In genomic region chr6:66535966-66536365, GRCm38 (mm10) we compare ENCODE assay signal across 9 mouse cellular contexts. TPM values are rescaled to one million over a fixed set of nuclear protein-coding genes. Genes with fewer than 3 reads are reported as not detected.
DNase-seq lines count a peak whose midpoint lies in the region; ATAC-seq and TF ChIP-seq lines count a peak whose summit lies in the region.
"Had no signal": no experiment of that assay in that cellular context is flagged by ENCODE, and none has a peak within 500 bp of the region (broad histone marks: within the 10 kb centered on the region; RNA-seq: fewer than 3 reads in every experiment).

No protein-coding gene starts in this region.

- ATAC-seq in forebrain, embryonic 15.5 days (replicated peaks) = no peak

- H3K4me2 ChIP-seq in CH12.LX (ENCODE audit: insufficient read depth, low read depth, poor library complexity, severe bottlenecking) = peak overlapping the region; percentile 98; the same call in 1 of the 2 replicates
- H3K4me2 ChIP-seq in forebrain, embryonic 15.5 days (replicated peaks) = peak overlapping the region; percentile 80

- peak overlapping the region; percentile 90 for H3K27ac ChIP-seq in heart, embryonic 10.5 days
- H3K27ac ChIP-seq in CH12.LX (ENCODE audit: insufficient read depth, low read depth) = peak overlapping the region; percentile 73; the same call in 1 of the 2 replicates
- no peak overlapping the region for H3K27ac ChIP-seq in forebrain, embryonic 15.5 days (replicated peaks)
- H3K27ac ChIP-seq in macrophage = peak overlapping the region; percentile 62

- H3K4me3 ChIP-seq in heart, embryonic 10.5 days = peak overlapping the region; percentile 80
- H3K4me3 ChIP-seq in CH12.LX (replicated peaks in 1 of 3; ENCODE audit: low read depth in 2 of 3, low read length in 2 of 3, poor library complexity in 1 of 3) (peak overlapping the region; percentile 80 to 92 (median 82)), macrophage (ENCODE audit: inconsistent target) (peak overlapping the region; percentile 69)
- H3K4me3 ChIP-seq in forebrain, embryonic 15.5 days = peak overlapping the region; percentile 67

- in situ Hi-C loops in CH12.LX (cut with MboI; ENCODE audit: low pct_ligation_motif_present, low pct_unique_long_range_greater_than_20kb, low sequenced_read_pairs) = loop anchor here (25.0 kb wide), 1 partner anchor 874 kb away; the partner anchor contains the start of gene Ndnf

- H3K79me2 ChIP-seq in CH12.LX (replicated peaks; ENCODE audit: control insufficient read depth, extremely low read depth, insufficient read depth, poor library complexity, severe bottlenecking) (peaks cover 21% of the 10 kb centered on the region), macrophage (ENCODE audit: inconsistent target) (peaks cover 27% of the 10 kb centered on the region)

- peaks cover 10% of the 10 kb centered on the region for H3K4me1 ChIP-seq in heart, embryonic 10.5 days
- peaks cover 0 to 12% of the 10 kb centered on the region in 2 experiments; a peak in 2 of 4 replicates for H3K4me1 ChIP-seq in CH12.LX (ENCODE audit: control insufficient read depth in 1 of 2, insufficient read depth in 2 of 2)
- H3K4me1 ChIP-seq in forebrain, embryonic 15.5 days = peaks cover 18% of the 10 kb centered on the region

- WGBS in heart, embryonic 10.5 days = 14% methylated on average over 7 of the region's 7 CpGs
- 14% methylated on average over 7 of the region's 7 CpGs for WGBS in forebrain, embryonic 15.5 days
- 15% methylated on average over 7 of the region's 7 CpGs for WGBS in macrophage (ENCODE audit: missing documents)

- no peak for TF ChIP-seq POLR2A in CH12.LX (IDR thresholded peaks at IDR 0.05; ENCODE audit: low read depth, low read length)

- peaks cover 25% of the 10 kb centered on the region for H3K36me3 ChIP-seq in heart, embryonic 10.5 days
- H3K36me3 ChIP-seq in CH12.LX (replicated peaks in 1 of 2; ENCODE audit: control insufficient read depth in 1 of 2, insufficient read depth in 1 of 2, low read length in 1 of 2) = peaks cover 10 to 23% of the 10 kb centered on the region in 2 experiments
- H3K36me3 ChIP-seq in forebrain, embryonic 15.5 days = peaks cover 10% of the 10 kb centered on the region; the same call in 1 of the 2 replicates
- H3K36me3 ChIP-seq in macrophage (ENCODE audit: inconsistent target) = 0 out of 2 replicates have a peak, but pooled peaks cover 5% of the 10 kb centered on the region

- H3K27me3 ChIP-seq in heart, embryonic 10.5 days (ENCODE audit: insufficient read depth, poor library complexity, severe bottlenecking) = no peaks in the 10 kb centered on the region
- no peaks in the 10 kb centered on the region for H3K27me3 ChIP-seq in CH12.LX (replicated peaks)
- H3K27me3 ChIP-seq in forebrain, embryonic 15.5 days = no peaks in the 10 kb centered on the region

- dilution Hi-C loops in CH12.LX (cut with MboI; ENCODE audit: extremely low pct_ligation_motif_present, extremely low pct_unique_long_range_greater_than_20kb, low sequenced_read_pairs) = no loop called here

- no peak for TF ChIP-seq EP300 in CH12.LX (IDR thresholded peaks at IDR 0.05; ENCODE audit: low read length)

- TF ChIP-seq RAD21 in CH12.LX (IDR thresholded peaks at IDR 0.05; ENCODE audit: low read depth, low read length) = no peak

- TF ChIP-seq CTCF in CH12.LX (conservative IDR thresholded peaks at IDR 0.05 in 1 of 2, IDR thresholded peaks at IDR 0.05 in 1 of 2; ENCODE audit: low read depth in 2 of 2, low read length in 2 of 2) = no peak

- no peaks in the 10 kb centered on the region for H3K9me3 ChIP-seq in heart, embryonic 10.5 days
- H3K9me3 ChIP-seq in CH12.LX (replicated peaks; ENCODE audit: low read length) = no peaks in the 10 kb centered on the region
- H3K9me3 ChIP-seq in forebrain, embryonic 15.5 days = no peaks in the 10 kb centered on the region

- DNase-seq in heart, embryonic 10.5 days (ENCODE audit: low spot score) = no peak
- DNase-seq in heart, adult 9 months (ENCODE audit: low spot score in 2 of 2) = no peak
- no peak for DNase-seq in CH12.LX (ENCODE audit: extremely low read depth)
- no peak for DNase-seq in ovary, adult 18-20 months (ENCODE audit: low spot score)
- no peak for DNase-seq in adrenal gland, postnatal 14 days
- DNase-seq in layer of hippocampus, postnatal 14 days (ENCODE audit: low spot score in 2 of 2) = no peak
- DNase-seq: lung, postnatal 36 days had no signal

- peak overlapping the region; percentile 41 for H3K9ac ChIP-seq in CH12.LX (ENCODE audit: insufficient read depth, low read depth)
- H3K9ac ChIP-seq in forebrain, embryonic 15.5 days (replicated peaks) = peak overlapping the region; percentile 61

TF ChIP-seq in CH12.LX, 34 proteins besides CTCF, POLR2A, EP300 and RAD21:
- peak; percentile 30; the same call in 1 of the 2 replicates for TF ChIP-seq BHLHE40 (IDR thresholded peaks at IDR 0.05; ENCODE audit: low read depth, low read length)
- TF ChIP-seq SIN3A (IDR thresholded peaks at IDR 0.05; ENCODE audit: low read length) = peak; percentile 57; the same call in 1 of the 2 replicates
- TF ChIP-seq USF2 (conservative IDR thresholded peaks at IDR 0.05; ENCODE audit: low read depth, low read length) = no peak

RNA-seq across cellular contexts. Expression of gene Mad2l1, which starts 0.8 kb away (rescaled TPM):
- 88.9 and 115 TPM in 2 replicates for polyA plus RNA-seq in heart, embryonic 10.5 days (2016; fragmentation: Nextera tagmentation; extraction: Ambion mirVana)
- total RNA-seq in CH12.LX (2012; rRNA removed) (54.3 and 68.5 TPM in 2 replicates), CH12.LX (2014; rRNA removed) (160 and 168 TPM in 2 replicates)
- polyA plus RNA-seq in CH12.LX (2012; ENCODE audit: insufficient read length, low read depth) (128 and 131 TPM in 2 replicates), macrophage (2018) (8.4 to 27.7 TPM (median 26.6 TPM) in 3 replicates)
- 44.3 and 47.7 TPM in 2 replicates for polyA plus RNA-seq in forebrain, embryonic 15.5 days (2015; fragmentation: Nextera tagmentation; extraction: Ambion mirVana)
- 100 to 1,000 TPM in 1 of 26 experiments, 10 to 100 TPM in 22, 1 to 10 TPM in 3; 7.3 to 116 (median 26.4) TPM for total RNA-seq in macrophage (2018; cell fraction: chromatin; rRNA removed)
- total RNA-seq in macrophage (2018; cell fraction: cytosol; rRNA removed) = 10 to 100 TPM in 25 of 26 experiments, 1 to 10 TPM in 1; 9.5 to 38.3 (median 14.3) TPM
- total RNA-seq in macrophage (2018; cell fraction: nucleus; rRNA removed) = 10 to 100 TPM; 11.9 to 68.6 (median 32.4) TPM
- total RNA-seq in adrenal gland, postnatal 14 days (2021) = 17.2 and 17.3 TPM in 2 replicates
- 1 to 10 TPM; 5.1 to 7.3 TPM for total RNA-seq in layer of hippocampus, postnatal 14 days (2021)

RNA-seq across cellular contexts. Expression of gene Vmn1r32, which starts 23.9 kb away (rescaled TPM):
- 0.13 TPM in 1 of 2 replicates, not detected in the other for polyA plus RNA-seq in heart, embryonic 10.5 days (2016; fragmentation: Nextera tagmentation; extraction: Ambion mirVana)
- total RNA-seq in CH12.LX (2012; rRNA removed) (not detected in 2 replicates), CH12.LX (2014; rRNA removed) (not detected in 2 replicates)
- polyA plus RNA-seq in CH12.LX (2012; ENCODE audit: insufficient read length, low read depth) (0.10 and 0.14 TPM in 2 replicates), macrophage (2018) (not detected in 3 replicates)
- polyA plus RNA-seq in forebrain, embryonic 15.5 days (2015; fragmentation: Nextera tagmentation; extraction: Ambion mirVana) = 0.09 and 0.11 TPM in 2 replicates
- not detected for total RNA-seq in macrophage (2018; cell fraction: chromatin; rRNA removed)
- not detected for total RNA-seq in macrophage (2018; cell fraction: cytosol; rRNA removed)
- not detected for total RNA-seq in macrophage (2018; cell fraction: nucleus; rRNA removed)
- total RNA-seq in adrenal gland, postnatal 14 days (2021) = not detected in 2 replicates
- total RNA-seq in layer of hippocampus, postnatal 14 days (2021) = not detected
